Mouse (Mus musculus) lung, adult 2 months (tissue): ENCODE measurements at regions not wholly inside any gene's neighbourhood (a gene's known extent, or its start where the extent isn't known, plus 50 kb on each side); places are given as distances from the start of the nearest gene placed in this dataset.

ENCODE experiments used
- CTCF ChIP-seq: fragments of 200-500 bp; IDR thresholded peaks from 2 replicates; pipeline ENCODE4 v1.5.1; 2011; ENCODE audit warnings: mild to moderate bottlenecking, low read length, control low read depth; ENCODE audit not compliant: insufficient read depth
- POLR2A ChIP-seq: fragments of 200-500 bp; IDR thresholded peaks from 2 replicates; pipeline ENCODE4 v1.6.1; 2011; ENCODE audit warnings: low read depth, mild to moderate bottlenecking, control low read depth, low read length, borderline replicate concordance; ENCODE audit errors: extremely low read depth

GRCm38 (mm10) chr15:56604266-56604665 is 873.2 kb downstream of the Slc22a22 start:
- TF ChIP-seq CTCF = no peak
- no peak for TF ChIP-seq POLR2A
